In the genomic region with DNA sequence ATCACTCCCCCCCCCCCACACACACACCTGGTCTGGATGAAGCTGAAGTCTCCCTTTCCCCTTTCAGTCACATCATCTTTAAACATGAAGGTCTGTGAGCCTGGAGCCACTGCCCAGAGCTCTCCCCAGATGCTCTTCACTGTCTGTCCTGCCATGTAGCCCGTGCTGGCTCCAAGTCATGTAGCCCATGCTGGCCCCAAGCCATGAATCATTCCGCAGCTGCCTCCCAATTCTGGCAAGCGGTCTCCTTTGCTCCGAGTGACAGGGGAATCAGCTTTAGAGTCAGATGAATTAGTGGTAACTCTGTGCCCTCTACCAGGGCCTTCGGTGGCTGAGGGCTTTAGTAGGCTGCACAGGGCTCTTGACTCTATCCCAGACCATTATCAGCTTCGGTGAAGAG, we compare ENCODE assay signal across 18 mouse cellular contexts. TPM values are rescaled to one million over a fixed set of nuclear protein-coding genes. Genes with fewer than 3 reads are reported as not detected.
A peak's percentile ranks its signal among the peaks of the same experiment; 100 is the strongest.
DNase-seq lines count a peak whose midpoint lies in the region; ATAC-seq and TF ChIP-seq lines count a peak whose summit lies in the region.
"Had no signal": no experiment of that assay in that cellular context is flagged by ENCODE, and none has a peak within 500 bp of the region (broad histone marks: within the 10 kb centered on the region; RNA-seq: fewer than 3 reads in every experiment).

No protein-coding gene starts in this region.

- H3K27ac ChIP-seq in heart, postnatal 0 days (ENCODE audit: low read depth) = no peak overlapping the region
- H3K27ac ChIP-seq in heart, embryonic 12.5 days (ENCODE audit: poor library complexity, severe bottlenecking) = no peak overlapping the region
- H3K27ac ChIP-seq in lung, embryonic 15.5 days = no peak overlapping the region
- H3K27ac ChIP-seq: kidney, postnatal 0 days; limb, embryonic 15.5 days; macrophage; neural tube, embryonic 15.5 days had no signal

- no peaks in the 10 kb centered on the region for H3K9me3 ChIP-seq in heart, postnatal 0 days (replicated peaks; ENCODE audit: control insufficient read depth, low read length)
- H3K9me3 ChIP-seq in heart, embryonic 12.5 days (replicated peaks) = no peaks in the 10 kb centered on the region
- H3K9me3 ChIP-seq in lung, embryonic 15.5 days = no peaks in the 10 kb centered on the region
- H3K9me3 ChIP-seq: limb, embryonic 15.5 days; neural tube, embryonic 15.5 days had no signal

- no peaks in the 10 kb centered on the region; the same call in 1 of the 2 replicates for H3K4me1 ChIP-seq in heart, postnatal 0 days (ENCODE audit: control insufficient read depth, insufficient read depth)
- 0 out of 2 replicates have a peak, but pooled peaks cover 10% of the 10 kb centered on the region for H3K4me1 ChIP-seq in heart, embryonic 12.5 days (replicated peaks)
- no peaks in the 10 kb centered on the region for H3K4me1 ChIP-seq in lung, embryonic 15.5 days

- H3K9ac ChIP-seq in heart, postnatal 0 days (replicated peaks; ENCODE audit: low read depth, low read length) = no peak overlapping the region
- no peak overlapping the region for H3K9ac ChIP-seq in heart, embryonic 12.5 days
- H3K9ac ChIP-seq in lung, embryonic 15.5 days = peak overlapping the region; percentile 3; the same call in 1 of the 2 replicates
- H3K9ac ChIP-seq: limb, embryonic 15.5 days; liver, postnatal 0 days; neural tube, embryonic 15.5 days had no signal

- H3K27me3 ChIP-seq in heart, postnatal 0 days (ENCODE audit: control insufficient read depth, insufficient read depth, low read length) = peaks cover 17% of the 10 kb centered on the region
- peaks cover 35% of the 10 kb centered on the region for H3K27me3 ChIP-seq in heart, embryonic 12.5 days (replicated peaks)
- peaks cover 10% of the 10 kb centered on the region; the same call in 1 of the 2 replicates for H3K27me3 ChIP-seq in lung, embryonic 15.5 days
- H3K27me3 ChIP-seq: limb, embryonic 15.5 days had no signal

- H3K4me2 ChIP-seq in heart, postnatal 0 days (ENCODE audit: low read depth, low read length) = no peak overlapping the region
- H3K4me2 ChIP-seq in heart, embryonic 12.5 days = no peak overlapping the region
- no peak overlapping the region for H3K4me2 ChIP-seq in lung, embryonic 15.5 days
- H3K4me2 ChIP-seq: midbrain, embryonic 11.5 days had no signal

- no peaks in the 10 kb centered on the region for H3K36me3 ChIP-seq in heart, postnatal 0 days (replicated peaks; ENCODE audit: control insufficient read depth, insufficient read depth, low read length)
- no peaks in the 10 kb centered on the region for H3K36me3 ChIP-seq in heart, embryonic 12.5 days
- H3K36me3 ChIP-seq in lung, embryonic 15.5 days = no peaks in the 10 kb centered on the region
- H3K36me3 ChIP-seq: limb, embryonic 15.5 days; neural tube, embryonic 15.5 days had no signal

- DNase-seq in cerebellum, postnatal 25 days = peak; percentile 18 to 35
- DNase-seq in cerebellum, adult 8-10 months = no peak
- DNase-seq in heart, postnatal 0 days (ENCODE audit: low spot score) = no peak
- no peak for DNase-seq in lung, postnatal 36 days
- DNase-seq in brain, embryonic 14.5 days (ENCODE audit: low read depth) = peak; percentile 22
- DNase-seq: heart, adult 11 months had no signal

- TF ChIP-seq CTCF in heart, postnatal 0 days (IDR thresholded peaks at IDR 0.05; ENCODE audit: low read depth) = no peak
- TF ChIP-seq CTCF in brain, embryonic 14.5 days (IDR thresholded peaks at IDR 0.05; ENCODE audit: borderline replicate concordance, extremely low read depth, insufficient read depth, insufficient read length) = no peak

- no peak for TF ChIP-seq EP300 in heart, postnatal 0 days (IDR thresholded peaks at IDR 0.05; ENCODE audit: low read depth)

- 0 out of 2 replicates have a peak, but pooled peaks have one; percentile 33 for ATAC-seq in heart, postnatal 0 days (ENCODE audit: insufficient read depth, low read depth)
- ATAC-seq in heart, embryonic 12.5 days (ENCODE audit: insufficient number of reproducible peaks, low FRiP score) = no peak
- no peak for ATAC-seq in lung, embryonic 15.5 days (ENCODE audit: borderline replicate concordance, extremely low read depth, low FRiP score, low TSS enrichment)
- ATAC-seq: liver, postnatal 0 days had no signal

- no peak overlapping the region for H3K4me3 ChIP-seq in heart, postnatal 0 days (ENCODE audit: low read depth, low read length)
- no peak overlapping the region for H3K4me3 ChIP-seq in heart, embryonic 12.5 days
- no peak overlapping the region for H3K4me3 ChIP-seq in lung, embryonic 15.5 days

- TF ChIP-seq POLR2A in brain, embryonic 14.5 days (IDR thresholded peaks at IDR 0.05; ENCODE audit: borderline replicate concordance, extremely low read depth, insufficient read depth, insufficient read length, poor library complexity, severe bottlenecking) = no peak

- WGBS in heart, postnatal 0 days = 35% methylated on average over 6 of the region's 6 CpGs
- WGBS in heart, embryonic 12.5 days = 56% methylated on average over 6 of the region's 6 CpGs
- WGBS in lung, embryonic 15.5 days = 63% methylated on average over 6 of the region's 6 CpGs

RNA-seq across cellular contexts. Expression of a gene that starts 7.1 kb away (rescaled TPM):
- not detected in 2 replicates for total RNA-seq in heart, postnatal 0 days (2014; rRNA removed; ENCODE audit: low replicate concordance)
- polyA plus RNA-seq in heart, postnatal 0 days (2015; fragmentation: Nextera tagmentation; extraction: Ambion mirVana) = not detected in 2 replicates
- not detected in 2 replicates for polyA plus RNA-seq in heart, embryonic 12.5 days (2016; fragmentation: Nextera tagmentation; extraction: Ambion mirVana)
- polyA plus RNA-seq in lung, embryonic 15.5 days (2015; fragmentation: Nextera tagmentation; extraction: Ambion mirVana) = not detected in 2 replicates
- 0.13 and 0.23 TPM in 2 replicates for polyA plus RNA-seq in brain, embryonic 14.5 days (2012; rRNA removed)
- total RNA-seq: adrenal gland, postnatal 14 days had no signal
- polyA plus RNA-seq: heart, embryonic 16.5 days; liver, postnatal 0 days; macrophage; midbrain, embryonic 11.5 days; small intestine, adult 2 months had no signal

RNA-seq across cellular contexts. Expression of a gene that starts 24.0 kb away (rescaled TPM):
- total RNA-seq in heart, postnatal 0 days (2014; rRNA removed; ENCODE audit: low replicate concordance) = 0.58 TPM in 1 of 2 replicates, not detected in the other
- polyA plus RNA-seq in heart, postnatal 0 days (2015; fragmentation: Nextera tagmentation; extraction: Ambion mirVana) = 0.08 TPM in 1 of 2 replicates, not detected in the other
- polyA plus RNA-seq in heart, embryonic 12.5 days (2016; fragmentation: Nextera tagmentation; extraction: Ambion mirVana) = 0.17 and 0.54 TPM in 2 replicates
- 0.16 and 0.53 TPM in 2 replicates for polyA plus RNA-seq in lung, embryonic 15.5 days (2015; fragmentation: Nextera tagmentation; extraction: Ambion mirVana)
- 2.8 and 3.5 TPM in 2 replicates for polyA plus RNA-seq in brain, embryonic 14.5 days (2012; rRNA removed)
- polyA plus RNA-seq: macrophage had no signal

RNA-seq across cellular contexts. Expression of a gene that starts 27.3 kb away (rescaled TPM):
- 0.66 TPM in 1 of 2 replicates, not detected in the other for total RNA-seq in heart, postnatal 0 days (2014; rRNA removed; ENCODE audit: low replicate concordance)
- polyA plus RNA-seq in heart, postnatal 0 days (2015; fragmentation: Nextera tagmentation; extraction: Ambion mirVana) = 0.30 and 0.49 TPM in 2 replicates
- polyA plus RNA-seq in heart, embryonic 12.5 days (2016; fragmentation: Nextera tagmentation; extraction: Ambion mirVana) = 0.42 and 0.65 TPM in 2 replicates
- 0.36 and 0.57 TPM in 2 replicates for polyA plus RNA-seq in lung, embryonic 15.5 days (2015; fragmentation: Nextera tagmentation; extraction: Ambion mirVana)
- 0.33 and 0.47 TPM in 2 replicates for polyA plus RNA-seq in brain, embryonic 14.5 days (2012; rRNA removed)

RNA-seq across cellular contexts. Expression of a gene that starts 29.5 kb away (rescaled TPM):
- total RNA-seq in heart, postnatal 0 days (2014; rRNA removed; ENCODE audit: low replicate concordance) = not detected in 2 replicates
- 0.26 and 0.29 TPM in 2 replicates for polyA plus RNA-seq in heart, postnatal 0 days (2015; fragmentation: Nextera tagmentation; extraction: Ambion mirVana)
- polyA plus RNA-seq in heart, embryonic 12.5 days (2016; fragmentation: Nextera tagmentation; extraction: Ambion mirVana) = 0.70 and 0.81 TPM in 2 replicates
- polyA plus RNA-seq in lung, embryonic 15.5 days (2015; fragmentation: Nextera tagmentation; extraction: Ambion mirVana) = 0.52 and 0.60 TPM in 2 replicates
- polyA plus RNA-seq in brain, embryonic 14.5 days (2012; rRNA removed) = 0.42 and 0.45 TPM in 2 replicates
- polyA plus RNA-seq: macrophage had no signal

RNA-seq across cellular contexts. Expression of a gene that starts 47.9 kb away (rescaled TPM):
- 3.0 and 3.7 TPM in 2 replicates for total RNA-seq in heart, postnatal 0 days (2014; rRNA removed; ENCODE audit: low replicate concordance)
- 0.86 and 2.5 TPM in 2 replicates for polyA plus RNA-seq in heart, postnatal 0 days (2015; fragmentation: Nextera tagmentation; extraction: Ambion mirVana)
- polyA plus RNA-seq in heart, embryonic 12.5 days (2016; fragmentation: Nextera tagmentation; extraction: Ambion mirVana) = 1.2 and 1.4 TPM in 2 replicates
- polyA plus RNA-seq in lung, embryonic 15.5 days (2015; fragmentation: Nextera tagmentation; extraction: Ambion mirVana) = 0.29 and 0.67 TPM in 2 replicates
- polyA plus RNA-seq in brain, embryonic 14.5 days (2012; rRNA removed) = 0.05 and 0.25 TPM in 2 replicates
- total RNA-seq: adrenal gland, postnatal 14 days had no signal
- polyA plus RNA-seq: embryonic facial prominence, embryonic 14.5 days; macrophage; midbrain, embryonic 11.5 days; small intestine, adult 2 months had no signal

Comparison
In these comparisons a context has a peak if more than half of its experiments do, and no peak if none do; other contexts are left out.
1. DNase-seq: peak in cerebellum, postnatal 25 days (2 of 2) and brain, embryonic 14.5 days (single experiment); none in cerebellum, adult 8-10 months (single experiment), heart, postnatal 0 days (single experiment) and lung, postnatal 36 days (single experiment).